Mouse (Mus musculus): ENCODE results near the gene Ppp2r5a. TPM values are rescaled to one million over a fixed set of nuclear protein-coding genes. Genes with fewer than 3 reads are reported as not detected.

Ppp2r5a gene
- polyA plus RNA-seq, 1 experiment, result 44.2 TPM

DNA sequence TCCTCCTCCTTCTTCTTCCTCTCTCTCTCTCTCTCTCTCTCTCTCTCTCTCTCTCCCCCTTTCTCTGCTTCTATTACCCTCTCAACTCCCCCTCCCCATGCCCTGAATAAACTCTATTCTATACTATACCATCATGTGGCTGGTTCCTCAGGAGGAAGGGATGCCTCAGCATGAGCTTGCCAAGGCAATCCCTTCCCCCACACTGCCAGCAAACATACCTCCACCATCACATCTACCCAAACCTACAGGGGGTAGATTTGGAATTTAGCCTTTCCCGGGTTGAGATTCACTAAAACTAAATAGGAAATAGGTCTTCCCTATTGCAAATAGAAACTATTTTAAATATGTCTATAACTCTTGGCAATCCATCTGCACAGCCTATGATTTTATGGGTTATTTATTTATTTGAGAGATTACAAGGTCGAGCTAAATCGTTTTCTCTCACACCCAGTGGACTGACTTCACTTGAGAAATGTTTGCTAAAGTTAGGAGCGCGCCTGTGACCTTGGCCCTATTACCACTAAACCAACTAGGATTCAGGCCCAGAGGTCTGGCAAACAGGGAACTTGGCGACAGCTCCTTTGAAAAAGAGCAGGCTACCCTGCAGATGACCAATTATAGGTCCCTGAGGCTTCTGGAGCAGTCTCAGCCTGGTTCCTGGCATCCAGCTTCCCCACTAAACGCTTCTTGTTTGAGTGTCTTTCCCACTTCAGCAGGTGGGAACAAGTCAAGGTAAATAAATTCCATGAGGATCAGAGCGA, 17.1 kb upstream of the Ppp2r5a start:
- DNase-seq (ENCODE audit: low read depth, low spot score), result no peak
- WGBS, result 13% methylated on average over 8 of the region's 8 CpGs

DNA sequence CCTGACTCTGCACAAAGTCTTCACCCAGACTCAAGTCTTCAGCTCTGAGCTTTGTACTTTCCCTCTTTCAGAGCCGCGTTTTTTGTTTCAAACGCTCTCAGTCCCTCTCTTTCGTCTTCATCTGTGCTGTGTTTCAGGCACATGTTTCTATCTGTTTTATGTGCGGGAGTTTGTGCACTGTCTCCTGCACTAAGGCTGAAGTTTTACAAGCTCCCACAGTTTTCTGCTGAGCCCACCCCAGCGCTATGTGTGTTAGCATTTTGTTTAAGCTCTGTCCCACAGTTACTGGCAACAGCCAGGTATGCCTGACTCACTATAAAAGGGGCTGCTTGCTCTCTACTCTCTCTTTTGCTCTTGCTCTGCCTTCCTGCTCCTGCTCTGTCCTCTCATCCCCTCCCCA, 16.3 kb upstream of the Ppp2r5a start:
- no peak for DNase-seq (ENCODE audit: low read depth, low spot score)
- 84% methylated on average over 6 of the region's 6 CpGs for WGBS

DNA sequence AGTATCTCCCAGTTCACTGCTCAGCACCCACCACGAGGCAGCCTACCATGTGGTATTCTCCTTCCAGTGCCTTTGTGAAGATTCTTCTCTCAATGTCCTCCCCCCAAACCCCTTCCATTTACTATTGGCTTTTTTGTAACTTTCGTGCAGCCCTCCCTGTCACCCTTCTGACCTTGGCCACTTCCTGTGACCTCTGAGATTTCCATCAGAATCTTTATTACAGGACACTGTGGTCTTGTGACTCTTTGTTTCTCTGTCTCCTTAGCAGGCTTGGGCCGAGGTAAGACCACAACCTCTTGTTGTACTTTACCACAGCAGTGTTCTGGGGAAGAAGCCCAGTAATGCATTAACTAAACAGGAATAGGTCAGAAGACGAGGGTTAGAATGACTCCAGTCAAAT, 15.9 kb upstream of the Ppp2r5a start:
- DNase-seq (ENCODE audit: low read depth, low spot score), result no peak
- WGBS, result 84% methylated on average over 4 of the region's 4 CpGs

DNA sequence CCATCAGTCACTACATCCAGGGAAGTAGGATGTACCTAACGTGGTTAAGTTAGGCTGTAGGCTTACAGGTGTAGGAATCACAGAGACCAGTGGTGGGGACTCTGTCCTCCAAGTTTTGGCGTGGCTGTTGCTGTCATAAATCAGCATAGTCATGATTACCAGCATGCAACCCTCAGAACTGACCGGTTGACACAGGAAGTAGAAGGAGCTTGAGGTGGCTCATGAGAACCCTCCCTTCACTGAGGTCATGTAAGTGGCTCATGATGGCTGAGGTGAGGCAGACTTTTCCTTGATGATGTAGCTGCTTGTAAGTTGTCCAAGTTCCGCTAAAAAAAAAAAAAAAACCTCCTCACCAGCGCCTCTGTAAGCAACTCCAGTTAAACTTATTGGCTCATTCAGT, 14.0 kb upstream of the Ppp2r5a start:
- 30% methylated on average over 5 of the region's 5 CpGs for WGBS
- DNase-seq (ENCODE audit: low read depth, low spot score), result no peak

DNA sequence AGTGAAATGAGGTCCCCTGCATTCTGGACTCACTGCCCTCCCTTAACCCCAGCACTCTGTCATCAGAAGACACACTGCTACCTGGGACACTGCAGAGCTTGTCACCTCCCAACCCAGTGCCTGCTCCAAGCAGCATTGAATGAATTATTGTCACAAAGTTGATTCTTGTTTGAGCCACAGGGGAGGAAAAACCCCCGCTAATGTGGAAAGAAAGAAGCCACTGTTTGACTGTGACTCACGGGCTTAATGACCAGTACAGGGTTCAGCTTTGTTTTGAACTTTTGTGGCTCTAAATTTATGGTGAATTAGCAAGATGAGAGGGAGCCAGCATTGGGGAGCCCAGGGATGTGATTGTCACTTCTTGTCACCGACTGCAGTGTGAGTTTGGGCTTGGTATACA, 13.5 kb upstream of the Ppp2r5a start:
- WGBS, result 20% methylated on average over 3 of the region's 3 CpGs
- DNase-seq (ENCODE audit: low read depth, low spot score), result no peak

- no peak for DNase-seq (ENCODE audit: low read depth, low spot score)
- WGBS, result 61% methylated on average over 6 of the region's 6 CpGs
Observed at GRCm38 (mm10) chr1:191414432-191414831, 11.4 kb upstream of the Ppp2r5a start.

- no peak for DNase-seq (ENCODE audit: low read depth, low spot score)
- 56% methylated on average over 6 of the region's 6 CpGs for WGBS
Observed at GRCm38 (mm10) chr1:191413691-191414415, 10.8 kb upstream of the Ppp2r5a start.

DNA sequence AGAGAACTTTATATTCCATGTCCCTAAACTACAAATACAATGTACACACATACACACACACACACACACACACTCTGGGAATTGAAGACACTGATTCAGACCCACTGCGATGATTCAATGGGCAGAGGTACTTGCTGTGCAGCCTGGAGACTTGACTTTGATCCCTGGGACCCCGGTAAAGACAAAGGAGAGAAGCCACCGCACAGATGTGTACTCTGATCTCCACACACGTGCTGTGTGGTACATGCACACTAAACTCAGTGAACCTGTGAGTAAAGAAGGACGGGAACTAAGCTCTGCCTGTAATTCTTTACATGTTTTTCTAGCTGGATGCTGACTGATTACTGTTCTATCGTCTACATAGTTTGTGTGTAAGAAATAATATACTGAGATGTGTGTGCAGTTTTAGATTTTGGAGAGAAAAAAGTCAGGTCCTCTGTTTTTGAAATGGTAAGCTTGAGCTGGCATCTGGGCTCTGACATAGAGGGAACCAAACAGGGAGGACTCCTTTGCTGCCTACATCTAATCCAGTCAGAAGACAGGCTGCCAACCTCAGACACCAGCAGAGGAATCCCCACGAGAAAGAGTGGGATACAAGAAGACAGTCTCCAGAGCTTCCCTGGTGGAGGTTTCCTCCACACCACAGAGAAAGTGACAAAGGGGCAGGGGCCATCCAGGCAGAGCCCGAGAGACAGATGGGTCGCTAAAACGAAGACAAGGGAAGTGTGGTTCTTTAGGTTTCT, 7.4 kb upstream of the Ppp2r5a start:
- 63% methylated on average over 10 of the region's 10 CpGs for WGBS
- DNase-seq (ENCODE audit: low read depth, low spot score), result no peak

GRCm38 (mm10) chr1:191407246-191407645, 4.2 kb upstream of the Ppp2r5a start:
- WGBS, result 26% methylated on average over 12 of the region's 12 CpGs

GRCm38 (mm10) chr1:191406516-191406915, 3.4 kb upstream of the Ppp2r5a start:
- DNase-seq (ENCODE audit: low read depth, low spot score), result no peak
- WGBS, result 89% methylated on average over 8 of the region's 8 CpGs

More at GRCm38 (mm10) chr1:191407246-191407645, 4.2 kb upstream of the Ppp2r5a start:
- no peak for DNase-seq (ENCODE audit: low read depth, low spot score)

DNA sequence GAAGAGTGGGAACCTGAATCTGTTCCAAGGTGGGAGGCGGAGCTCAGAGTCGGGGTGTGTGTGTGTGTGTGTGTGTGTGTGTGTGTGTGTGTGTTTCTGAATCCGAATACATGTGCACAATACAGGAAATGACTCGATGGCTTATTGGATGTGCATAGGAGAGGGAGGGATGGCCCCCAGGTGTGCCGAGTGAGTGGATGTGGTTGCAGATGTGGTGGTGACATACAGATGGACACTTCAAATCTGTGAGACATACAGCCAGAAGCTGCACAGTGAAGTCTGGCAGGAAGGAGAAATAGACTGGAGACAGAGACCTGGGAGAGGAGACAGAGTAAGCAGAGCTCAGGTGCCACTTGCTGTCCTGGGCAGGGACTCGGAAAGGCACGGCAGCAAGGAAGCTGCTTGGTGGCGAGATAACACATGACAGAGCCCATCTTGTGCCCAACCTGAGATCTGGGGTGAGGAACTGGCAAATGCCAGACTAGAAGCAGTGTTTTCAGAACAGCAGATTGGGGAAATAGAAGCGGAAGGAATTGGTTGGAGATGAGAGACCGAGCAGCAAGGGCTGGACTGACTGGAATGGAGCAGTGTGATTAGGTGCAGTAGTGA, 1.8 kb upstream of the Ppp2r5a start:
- WGBS, result 60% methylated on average over 10 of the region's 10 CpGs

DNA sequence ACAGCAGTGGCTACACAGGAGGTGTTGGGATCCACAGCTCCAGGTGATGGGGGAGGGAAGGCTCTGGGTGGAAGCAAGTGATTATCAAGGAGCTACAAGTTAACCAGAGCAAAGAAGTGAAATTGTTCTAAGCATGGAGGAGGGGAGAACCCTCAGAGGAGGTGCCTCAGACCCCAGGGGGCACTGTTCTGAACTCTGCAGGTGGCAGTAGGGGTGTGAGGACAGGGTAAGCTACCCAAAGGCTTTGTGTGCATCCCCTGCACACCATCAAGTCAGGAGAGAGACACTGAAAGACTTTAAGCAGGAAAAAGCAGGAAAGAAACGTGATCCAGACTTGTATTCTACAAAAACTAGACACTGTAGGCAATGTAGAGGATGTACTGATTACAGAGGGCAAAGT, 1.2 kb upstream of the Ppp2r5a start:
- WGBS, result 37% methylated on average over 1 of the region's 1 CpGs
- DNase-seq (ENCODE audit: low read depth, low spot score), result no peak

More for the DNA sequence above, 1.8 kb upstream of the Ppp2r5a start:
- DNase-seq (ENCODE audit: low read depth, low spot score), result no peak

- 49% methylated on average over 7 of the region's 7 CpGs for WGBS
- DNase-seq (ENCODE audit: low read depth, low spot score), result no peak
Observed at GRCm38 (mm10) chr1:191402506-191402905, 566 bp downstream of the Ppp2r5a start.

GRCm38 (mm10) chr1:191396897-191397849, 5.9 kb downstream of the Ppp2r5a start:
- DNase-seq (ENCODE audit: low read depth, low spot score), result peak; percentile 99
- 1% methylated on average over 82 of the region's 82 CpGs for WGBS

DNA sequence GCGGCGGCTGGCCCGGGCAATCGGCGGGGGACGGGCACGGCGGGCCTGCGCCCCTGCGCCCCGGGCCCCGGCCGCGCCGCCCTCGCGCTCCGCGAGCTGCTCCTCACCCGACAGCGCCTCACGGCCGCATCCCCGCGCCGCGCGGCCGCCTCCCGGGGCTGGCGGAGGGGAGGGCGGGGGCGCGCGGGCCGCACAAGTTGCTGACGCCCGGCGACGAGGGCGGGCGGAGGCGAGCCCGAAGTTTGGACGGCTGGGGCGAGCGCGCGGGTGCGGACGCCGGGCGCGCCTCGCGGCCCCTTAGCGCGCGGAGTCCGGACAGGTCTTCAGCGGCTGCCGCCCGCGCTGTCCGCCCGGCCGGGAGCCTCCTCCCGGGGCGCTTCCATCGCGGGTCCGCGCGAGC, 6.6 kb downstream of the Ppp2r5a start:
- under 1% methylated on average over 65 of the region's 74 CpGs for WGBS

DNA sequence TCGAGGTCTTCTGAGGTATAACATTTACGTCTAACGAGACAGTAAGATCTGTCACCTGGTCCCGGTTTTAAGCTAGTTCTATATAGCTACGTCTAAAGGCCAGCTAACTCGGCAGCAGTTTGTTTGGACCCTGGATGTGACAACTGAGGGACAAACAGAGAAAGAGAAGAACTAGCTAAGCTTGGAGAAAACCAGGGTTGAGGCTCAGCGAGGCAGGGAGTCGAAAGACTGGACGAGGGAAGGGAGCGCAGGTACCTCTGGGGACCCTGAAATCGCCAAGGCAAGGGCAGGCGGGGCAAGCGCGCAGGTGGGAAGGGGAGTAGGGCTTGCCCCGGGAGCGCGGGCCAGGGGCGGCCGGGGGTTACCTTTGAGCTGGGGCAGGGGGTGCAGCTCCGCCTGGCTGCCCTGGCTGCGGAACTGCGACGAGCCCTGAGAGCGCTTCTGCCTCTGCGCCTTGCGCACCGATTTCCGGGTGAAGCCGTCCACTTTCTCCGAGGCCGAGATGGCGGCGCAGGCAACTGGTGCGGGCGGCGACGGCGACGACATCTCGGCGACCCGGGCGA, 7.1 kb downstream of the Ppp2r5a start:
- no peak for DNase-seq (ENCODE audit: low read depth, low spot score)
- WGBS, result under 1% methylated on average over 43 of the region's 43 CpGs

More for the DNA sequence above, 6.6 kb downstream of the Ppp2r5a start:
- no peak for DNase-seq (ENCODE audit: low read depth, low spot score)

GRCm38 (mm10) chr1:191395200-191395599, 7.9 kb downstream of the Ppp2r5a start:
- no peak for DNase-seq (ENCODE audit: low read depth, low spot score)
- WGBS, result 5% methylated on average over 1 of the region's 1 CpGs

- no peak for DNase-seq (ENCODE audit: low read depth, low spot score)
- 7% methylated on average over 2 of the region's 2 CpGs for WGBS
Observed at GRCm38 (mm10) chr1:191394126-191394525, 8.9 kb downstream of the Ppp2r5a start.

- WGBS, result 48% methylated on average over 3 of the region's 3 CpGs
- DNase-seq (ENCODE audit: low read depth, low spot score), result no peak
Observed at GRCm38 (mm10) chr1:191393536-191393935, 9.5 kb downstream of the Ppp2r5a start.
